Mouse (Mus musculus): ENCODE data around the gene Txlng. TPM values are rescaled to one million over a fixed set of nuclear protein-coding genes. Genes with fewer than 3 reads are reported as not detected.

Gene Txlng
- total RNA-seq, 2 experiments from 2014 or later: 24.4 to 31.0 TPM

GRCm38 (mm10) chrX:162760115-162760942 is 68.9 kb downstream of the Txlng start, which contains the start of gene Rbbp7:
Gene Rbbp7, plus strand, starts transcription at chrX:162760402.
- DNase-seq: peak; percentile 93

GRCm38 (mm10) chrX:162759251-162760114 is 69.8 kb downstream of the Txlng start:
- peak; percentile 20 for DNase-seq

DNA sequence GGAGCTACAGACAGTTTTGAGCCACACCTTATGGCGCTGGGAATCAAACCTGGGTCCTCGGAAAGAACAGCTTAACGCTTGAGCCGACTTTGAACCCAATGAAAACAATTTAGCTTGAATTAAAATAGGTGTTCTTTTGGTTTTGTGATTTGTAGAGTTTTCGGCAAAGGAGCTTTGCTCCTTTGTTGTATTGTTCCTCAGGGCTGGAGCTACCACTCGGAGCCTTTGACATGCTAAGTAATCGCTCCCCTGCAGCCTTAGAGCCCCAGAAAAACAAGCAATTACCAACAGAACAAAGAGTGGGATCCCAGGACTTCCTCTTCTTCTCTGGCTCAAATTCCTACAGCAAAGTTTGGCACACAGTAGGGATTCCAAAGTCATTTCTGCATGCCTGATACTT is 73.2 kb downstream of the Txlng start:
- no peak for DNase-seq

DNA sequence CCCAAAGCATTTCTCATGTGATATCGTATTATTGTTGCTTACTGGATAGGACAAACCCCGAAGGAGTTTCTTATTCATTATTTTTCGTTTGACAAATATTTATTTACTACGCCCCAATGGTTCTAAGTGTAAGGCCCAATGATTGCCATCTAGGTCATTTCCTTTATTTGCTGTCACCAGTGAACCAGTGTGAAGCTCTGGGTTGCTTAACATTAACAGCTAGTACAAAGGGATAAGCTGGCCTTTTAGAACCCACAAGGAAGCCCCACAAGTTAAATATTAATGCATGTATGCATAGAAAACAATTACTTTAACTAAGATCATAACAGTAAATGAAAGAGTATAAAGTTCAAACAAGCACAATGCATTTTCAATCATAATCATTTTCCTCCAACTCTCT is 74.9 kb downstream of the Txlng start:
- DNase-seq: no peak

DNA sequence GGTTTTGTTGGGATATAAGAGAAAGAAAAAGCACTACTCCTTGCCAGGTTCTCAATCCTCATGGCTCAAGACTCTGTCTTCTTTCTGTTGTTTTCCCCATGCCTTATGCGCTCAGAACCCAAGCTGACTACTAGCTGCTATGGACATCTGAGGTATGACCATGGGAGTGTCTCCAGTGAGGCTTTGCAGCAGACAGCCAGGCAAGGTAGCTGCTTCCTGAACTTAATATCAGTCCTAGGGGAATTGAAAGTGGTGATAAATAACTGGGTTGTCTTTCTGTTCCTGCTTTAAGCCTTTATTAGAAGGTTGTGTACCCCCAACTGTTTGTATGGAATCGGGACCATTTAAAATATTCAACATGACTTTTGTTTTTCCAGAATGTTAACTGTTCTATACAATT is 76.8 kb downstream of the Txlng start:
- DNase-seq: no peak

- DNase-seq: no peak
Measured at GRCm38 (mm10) chrX:162748696-162749420, 80.4 kb downstream of the Txlng start.

DNA sequence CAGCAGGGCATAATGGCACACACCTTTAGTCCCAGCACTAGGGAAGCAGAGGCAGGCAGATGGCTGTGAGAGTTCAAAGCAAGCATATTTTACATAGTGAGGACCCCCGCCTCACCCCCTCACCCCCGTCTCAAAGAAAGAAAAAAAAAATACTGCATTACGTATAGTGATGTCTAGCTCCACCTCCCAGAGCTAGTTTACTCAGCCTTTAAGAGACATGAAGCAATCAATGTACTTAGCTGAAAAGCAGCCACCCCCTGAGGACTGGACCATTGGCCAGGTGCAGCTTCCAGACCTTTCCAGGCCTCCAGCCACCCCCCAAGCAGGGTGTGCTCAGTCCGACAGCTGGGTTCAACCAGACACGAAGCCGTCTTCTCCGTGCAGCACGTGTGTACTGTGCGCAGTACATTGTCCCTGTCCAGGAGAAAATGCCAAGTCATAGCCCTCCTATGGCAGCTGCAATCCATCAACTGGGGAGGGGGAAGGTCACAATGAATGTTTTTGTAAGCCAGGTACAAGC is 93.1 kb downstream of the Txlng start:
- DNase-seq: peak; percentile 24

DNA sequence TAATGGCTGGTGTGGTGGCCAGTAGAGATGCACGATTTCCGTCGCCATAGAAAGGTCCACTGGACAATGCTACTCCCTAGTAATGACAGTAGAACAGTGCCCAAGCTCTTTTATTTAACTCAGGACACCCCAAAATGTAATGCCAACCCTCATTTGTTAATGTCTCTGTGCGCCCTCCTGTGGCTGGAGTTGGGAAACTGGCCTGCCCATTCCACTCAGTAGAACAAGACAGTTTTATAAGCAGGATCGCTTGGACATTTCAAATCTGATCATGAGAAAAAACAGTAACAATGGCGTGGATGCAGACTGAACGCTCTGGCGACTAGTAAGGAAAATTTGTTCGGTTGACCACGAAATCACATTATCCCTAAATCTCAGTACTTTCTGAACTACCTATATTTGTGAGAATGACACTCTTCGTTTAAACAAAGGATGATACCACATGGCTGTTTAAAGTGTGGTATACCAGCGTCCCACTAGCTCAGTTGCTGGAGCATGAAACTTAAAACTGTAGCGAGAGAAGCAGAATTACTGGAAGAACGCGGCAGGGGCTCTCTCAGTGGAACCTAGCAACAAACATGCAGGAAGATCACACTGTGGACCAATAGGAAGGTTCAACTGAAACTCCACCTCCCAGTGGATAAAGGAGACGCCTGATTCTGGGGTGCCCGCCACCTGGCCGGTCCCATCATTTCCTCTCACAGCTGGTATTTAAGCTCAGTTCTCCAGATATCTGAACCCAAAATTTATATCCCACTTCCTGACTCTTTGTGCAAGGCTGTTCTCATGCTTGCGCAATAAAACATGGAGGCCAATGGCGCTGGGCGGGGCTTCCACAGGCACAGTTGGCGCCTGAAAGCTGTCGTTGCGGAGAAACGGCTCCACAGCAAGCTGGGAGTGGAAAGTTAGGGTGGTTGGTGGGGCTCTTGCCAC is 94.0 kb downstream of the Txlng start:
- peak; percentile 67 for DNase-seq

GRCm38 (mm10) chrX:162730031-162730430 is 99.2 kb downstream of the Txlng start:
- DNase-seq: no peak

Small RNA genes within 50 kb of the gene (microRNA-seq; reads per million reads assigned to microRNA genes)
- not detected for gene Mir3473a

Other genes starting within 250 kb of the Txlng start
- 1 to 10 TPM; 4.0 to 6.2 TPM for gene Reps2, start 185.8 kb downstream of the Txlng start, total RNA-seq (2021)
- gene Rbbp7, start 69.1 kb downstream of the Txlng start, total RNA-seq (2021): 100 to 1,000 TPM; 174 to 178 TPM
- 10 to 100 TPM; 67.1 to 73.8 TPM for gene Syap1, start 59.0 kb upstream of the Txlng start, total RNA-seq (2021)
- 10 to 100 TPM; 72.6 to 79.7 TPM for gene Ctps2, start 71.8 kb upstream of the Txlng start, total RNA-seq (2021)
- 1 to 10 TPM; 1.7 TPM for gene S100g, start 135.1 kb upstream of the Txlng start, total RNA-seq (2021)

All from adrenal gland, postnatal 10 days (tissue).